Mouse (Mus musculus): ENCODE measurements at regions not wholly inside any gene's neighbourhood (a gene's known extent, or its start where the extent isn't known, plus 50 kb on each side); places are given as distances from the start of the nearest gene placed in this dataset.

- Histone ChIP-seq H3K9ac (replicated peaks) (no peak overlapping the region), H3K27me3 (ENCODE audit: control insufficient read depth, insufficient read depth, low read length) (no peaks in the 10 kb centered on the region), H3K4me2 (ENCODE audit: low read depth) (no peak overlapping the region), H3K4me3 (ENCODE audit: insufficient read depth in 1 of 2, low read depth in 2 of 2, low read length in 2 of 2) (no peak overlapping the region), H3K36me3 (replicated peaks; ENCODE audit: control insufficient read depth, insufficient read depth, low read depth) (no peaks in the 10 kb centered on the region), H3K4me1 (replicated peaks; ENCODE audit: control insufficient read depth in 2 of 2, insufficient read depth in 2 of 2, low read length in 1 of 2) (no peaks in the 10 kb centered on the region), H3K27ac (no peak overlapping the region), H3K9me3 (ENCODE audit: control insufficient read depth, low read length) (no peaks in the 10 kb centered on the region)
- DNase-seq (ENCODE audit: low read depth in 3 of 3, low spot score in 3 of 3) (no peak), ATAC-seq (ENCODE audit: insufficient read depth) (no peak)
- TF ChIP-seq EP300 (IDR thresholded peaks at IDR 0.05; ENCODE audit: low read depth), result no peak
- no peak for TF ChIP-seq CTCF (IDR thresholded peaks at IDR 0.05; ENCODE audit: low read depth)
- 34% methylated on average over 5 of the region's 5 CpGs for WGBS (ENCODE audit: insufficient replicate concordance)
Observed at GRCm38 (mm10) chr4:33570274-33570673, 260.2 kb downstream of the Rngtt start.

DNA sequence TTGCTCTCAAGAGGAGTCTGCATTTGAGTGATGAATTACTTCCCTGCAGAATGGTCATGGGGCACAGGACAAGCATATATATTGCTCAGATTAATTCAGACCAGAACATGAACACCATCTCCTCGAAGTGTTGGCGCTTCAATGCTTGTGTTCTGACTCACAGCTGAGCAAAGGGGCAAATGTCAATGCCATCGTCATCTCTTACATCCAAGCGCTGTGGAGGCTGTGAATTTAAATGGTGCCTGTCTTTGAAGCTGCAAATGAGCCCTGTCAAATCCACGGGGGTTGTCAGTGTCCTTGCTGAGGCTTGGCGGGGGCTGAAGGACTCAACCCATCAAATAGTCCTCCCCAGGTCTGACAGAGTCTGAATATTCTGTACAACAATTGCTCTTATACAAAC, 261.2 kb downstream of the Rngtt start:
- H3K4me2 ChIP-seq (ENCODE audit: low read depth), result no peak overlapping the region
- H3K9me3 ChIP-seq (ENCODE audit: control insufficient read depth, low read length), result no peaks in the 10 kb centered on the region
- H3K9ac ChIP-seq (replicated peaks), result no peak overlapping the region
- WGBS (ENCODE audit: insufficient replicate concordance), result 55% methylated on average over 6 of the region's 6 CpGs
- no peak for TF ChIP-seq CTCF (IDR thresholded peaks at IDR 0.05; ENCODE audit: low read depth)
- no peaks in the 10 kb centered on the region for H3K36me3 ChIP-seq (replicated peaks; ENCODE audit: control insufficient read depth, insufficient read depth, low read depth)
- H3K4me1 ChIP-seq (replicated peaks; ENCODE audit: control insufficient read depth in 2 of 2, insufficient read depth in 2 of 2, low read length in 1 of 2), result no peaks in the 10 kb centered on the region
- H3K4me3 ChIP-seq (ENCODE audit: insufficient read depth in 1 of 2, low read depth in 2 of 2, low read length in 2 of 2), result no peak overlapping the region
- no peak overlapping the region for H3K27ac ChIP-seq
- DNase-seq (ENCODE audit: low read depth in 3 of 3, low spot score in 3 of 3) (no peak), ATAC-seq (ENCODE audit: insufficient read depth) (no peak)
- no peaks in the 10 kb centered on the region for H3K27me3 ChIP-seq (ENCODE audit: control insufficient read depth, insufficient read depth, low read length)

GRCm38 (mm10) chr4:33577631-33578030, 267.5 kb downstream of the Rngtt start:
- Histone ChIP-seq H3K4me1 (replicated peaks; ENCODE audit: control insufficient read depth in 2 of 2, insufficient read depth in 2 of 2, low read length in 1 of 2) (0 out of 4 replicates have a peak, but pooled peaks cover 0 to 1% of the 10 kb centered on the region in 2 experiments), H3K27me3 (ENCODE audit: control insufficient read depth, insufficient read depth, low read length) (no peaks in the 10 kb centered on the region), H3K9ac (replicated peaks) (no peak overlapping the region), H3K36me3 (replicated peaks; ENCODE audit: control insufficient read depth, insufficient read depth, low read depth) (no peaks in the 10 kb centered on the region), H3K9me3 (ENCODE audit: control insufficient read depth, low read length) (no peaks in the 10 kb centered on the region), H3K4me3 (ENCODE audit: insufficient read depth in 1 of 2, low read depth in 2 of 2, low read length in 2 of 2) (no peak overlapping the region), H3K27ac (no peak overlapping the region), H3K4me2 (ENCODE audit: low read depth) (no peak overlapping the region)
- ATAC-seq (ENCODE audit: insufficient read depth), result no peak
- no peak for TF ChIP-seq CTCF (IDR thresholded peaks at IDR 0.05; ENCODE audit: low read depth)
- no peak for TF ChIP-seq EP300 (IDR thresholded peaks at IDR 0.05; ENCODE audit: low read depth)
- DNase-seq (ENCODE audit: low read depth in 3 of 3, low spot score in 3 of 3), result no peak
- WGBS (ENCODE audit: insufficient replicate concordance), result 67% methylated on average over 6 of the region's 6 CpGs

DNA sequence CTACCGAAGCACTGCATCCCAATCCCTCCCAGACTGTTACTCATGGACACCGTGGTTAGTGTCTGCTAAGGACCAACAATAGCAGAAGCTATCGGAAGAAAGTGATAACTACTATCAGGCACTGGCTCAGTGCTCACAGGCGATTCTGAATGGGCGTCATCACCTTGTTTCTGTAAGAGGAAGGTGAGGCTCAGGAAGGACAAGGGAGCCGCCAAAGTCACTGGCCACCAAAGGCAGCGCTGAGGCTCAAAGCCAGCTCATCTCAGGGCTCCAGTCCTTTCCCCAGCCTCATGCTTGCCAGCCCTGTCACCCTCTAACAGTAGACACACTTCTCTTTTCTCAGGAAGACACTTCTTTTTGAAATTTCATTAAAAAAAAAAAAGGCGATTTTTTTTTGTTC, 270.4 kb downstream of the Rngtt start:
- H3K4me3 ChIP-seq (ENCODE audit: insufficient read depth in 1 of 2, low read depth in 2 of 2, low read length in 2 of 2), result no peak overlapping the region
- 0 out of 4 replicates have a peak, but pooled peaks cover 0 to 1% of the 10 kb centered on the region in 2 experiments for H3K4me1 ChIP-seq (replicated peaks; ENCODE audit: control insufficient read depth in 2 of 2, insufficient read depth in 2 of 2, low read length in 1 of 2)
- no peak overlapping the region for H3K4me2 ChIP-seq (ENCODE audit: low read depth)
- TF ChIP-seq EP300 (IDR thresholded peaks at IDR 0.05; ENCODE audit: low read depth) (no peak), CTCF (IDR thresholded peaks at IDR 0.05; ENCODE audit: low read depth) (no peak)
- H3K36me3 ChIP-seq (replicated peaks; ENCODE audit: control insufficient read depth, insufficient read depth, low read depth), result no peaks in the 10 kb centered on the region
- no peak overlapping the region for H3K27ac ChIP-seq
- 55% methylated on average over 8 of the region's 8 CpGs for WGBS (ENCODE audit: insufficient replicate concordance)
- H3K9ac ChIP-seq (replicated peaks), result no peak overlapping the region
- ATAC-seq (ENCODE audit: insufficient read depth) (no peak), DNase-seq (ENCODE audit: low read depth in 3 of 3, low spot score in 3 of 3) (no peak)
- H3K27me3 ChIP-seq (ENCODE audit: control insufficient read depth, insufficient read depth, low read length), result no peaks in the 10 kb centered on the region
- H3K9me3 ChIP-seq (ENCODE audit: control insufficient read depth, low read length), result no peaks in the 10 kb centered on the region

- no peaks in the 10 kb centered on the region for H3K36me3 ChIP-seq (replicated peaks; ENCODE audit: control insufficient read depth, insufficient read depth, low read depth)
- DNase-seq (ENCODE audit: low read depth in 3 of 3, low spot score in 3 of 3), result no peak
- H3K9ac ChIP-seq (replicated peaks), result no peak overlapping the region
- no peak for ATAC-seq (ENCODE audit: insufficient read depth)
- no peaks in the 10 kb centered on the region for H3K27me3 ChIP-seq (ENCODE audit: control insufficient read depth, insufficient read depth, low read length)
- 0 out of 4 replicates have a peak, but pooled peaks cover 0 to 1% of the 10 kb centered on the region in 2 experiments for H3K4me1 ChIP-seq (replicated peaks; ENCODE audit: control insufficient read depth in 2 of 2, insufficient read depth in 2 of 2, low read length in 1 of 2)
- H3K9me3 ChIP-seq (ENCODE audit: control insufficient read depth, low read length), result no peaks in the 10 kb centered on the region
- H3K4me2 ChIP-seq (ENCODE audit: low read depth), result no peak overlapping the region
- WGBS (ENCODE audit: insufficient replicate concordance), result 60% methylated on average over 15 of the region's 15 CpGs
- TF ChIP-seq CTCF (IDR thresholded peaks at IDR 0.05; ENCODE audit: low read depth) (no peak), EP300 (IDR thresholded peaks at IDR 0.05; ENCODE audit: low read depth) (no peak)
- no peak overlapping the region for H3K4me3 ChIP-seq (ENCODE audit: insufficient read depth in 1 of 2, low read depth in 2 of 2, low read length in 2 of 2)
- H3K27ac ChIP-seq, result no peak overlapping the region
Observed at GRCm38 (mm10) chr4:33581180-33581591, 271.1 kb downstream of the Rngtt start.
